Mouse (Mus musculus) stomach, embryonic 16.5 days (tissue): ENCODE data around the gene Stk33. TPM values are rescaled to one million over a fixed set of nuclear protein-coding genes. Genes with fewer than 3 reads are reported as not detected.

Experiments
- polyA plus RNA-seq: library from polyadenylated mRNA; unstranded; fragments of >200 nt; fragmentation: Nextera tagmentation; extraction: Ambion mirVana; gene quantifications from 2 replicates; pipeline ENCODE4 v1.2.1, GENCODE M21; 2015

The Stk33 gene
- polyA plus RNA-seq, 1 experiment from 2014 or later: 0.66 TPM

Other genes with a start within 250 kb of the Stk33 start
- gene Trim66, start 69.1 kb upstream of the Stk33 start, polyA plus RNA-seq: 0.02 and 0.09 TPM in 2 replicates
- 109 and 128 TPM in 2 replicates for gene Rpl27a, start 80.1 kb upstream of the Stk33 start, polyA plus RNA-seq